Mouse (Mus musculus) A20 (cell line): Measurements from ENCODE around the gene Zc3hc1.

Source experiments
- DNase-seq: peaks from one replicate; pipeline ENCODE4 v3.0.0-alpha.2; 2011; ENCODE audit warnings: low read depth, low spot score

Gene Zc3hc1

GRCm38 (mm10) chr6:30390714-30391697 is at the start of gene Zc3hc1:
TSS of gene Zc3hc1 (minus strand) at chr6:30391028.
- DNase-seq: peak; percentile 95

- no peak for DNase-seq
Measured at GRCm38 (mm10) chr6:30439576-30439975, 48.7 kb upstream of the Zc3hc1 start.

GRCm38 (mm10) chr6:30437054-30437453 is 46.2 kb upstream of the Zc3hc1 start:
- no peak for DNase-seq

GRCm38 (mm10) chr6:30436476-30436875 is 45.6 kb upstream of the Zc3hc1 start:
- no peak for DNase-seq

- DNase-seq: no peak
Measured at GRCm38 (mm10) chr6:30432461-30433192, 41.8 kb upstream of the Zc3hc1 start.

GRCm38 (mm10) chr6:30416801-30417200 is 26.0 kb upstream of the Zc3hc1 start:
- DNase-seq: no peak

- no peak for DNase-seq
Measured at GRCm38 (mm10) chr6:30416126-30416525, 25.3 kb upstream of the Zc3hc1 start.

GRCm38 (mm10) chr6:30411311-30411710 is 20.5 kb upstream of the Zc3hc1 start:
- no peak for DNase-seq

- DNase-seq: no peak
Measured at GRCm38 (mm10) chr6:30409399-30410093, 18.7 kb upstream of the Zc3hc1 start.

- DNase-seq: no peak
Measured at GRCm38 (mm10) chr6:30408276-30408675, 17.4 kb upstream of the Zc3hc1 start.

GRCm38 (mm10) chr6:30404671-30405070 is 13.8 kb upstream of the Zc3hc1 start:
- no peak for DNase-seq

GRCm38 (mm10) chr6:30403465-30403864 is 12.6 kb upstream of the Zc3hc1 start:
- peak; percentile 81 for DNase-seq

GRCm38 (mm10) chr6:30402091-30402491 is 11.3 kb upstream of the Zc3hc1 start:
- DNase-seq: no peak

GRCm38 (mm10) chr6:30401308-30402015 is 10.6 kb upstream of the Zc3hc1 start, which contains the start of gene Klhdc10:
TSS of gene Klhdc10 (plus strand) at chr6:30401868.
- peak; percentile 99 for DNase-seq

GRCm38 (mm10) chr6:30400716-30401115 is 9.9 kb upstream of the Zc3hc1 start:
- DNase-seq: no peak

- no peak for DNase-seq
Measured at GRCm38 (mm10) chr6:30400146-30400545, 9.3 kb upstream of the Zc3hc1 start.

- no peak for DNase-seq
Measured at GRCm38 (mm10) chr6:30391996-30392395, 1.2 kb upstream of the Zc3hc1 start.

GRCm38 (mm10) chr6:30390271-30390670 is 557 bp downstream of the Zc3hc1 start:
- peak; percentile 24 for DNase-seq

GRCm38 (mm10) chr6:30381116-30381515 is 9.7 kb downstream of the Zc3hc1 start:
- DNase-seq: peak; percentile 16

- no peak for DNase-seq
Measured at GRCm38 (mm10) chr6:30375791-30376190, 15.0 kb downstream of the Zc3hc1 start.
